Mouse (Mus musculus) urinary bladder, postnatal 25 days (tissue): ENCODE data around the gene Slc5a1.
A peak's percentile ranks its signal among the peaks of the same experiment; 100 is the strongest.

Source experiments
- DNase-seq: peaks from one replicate; pipeline ENCODE4 v3.0.0; 2022; ENCODE audit warnings: low spot score

Gene Slc5a1

DNA sequence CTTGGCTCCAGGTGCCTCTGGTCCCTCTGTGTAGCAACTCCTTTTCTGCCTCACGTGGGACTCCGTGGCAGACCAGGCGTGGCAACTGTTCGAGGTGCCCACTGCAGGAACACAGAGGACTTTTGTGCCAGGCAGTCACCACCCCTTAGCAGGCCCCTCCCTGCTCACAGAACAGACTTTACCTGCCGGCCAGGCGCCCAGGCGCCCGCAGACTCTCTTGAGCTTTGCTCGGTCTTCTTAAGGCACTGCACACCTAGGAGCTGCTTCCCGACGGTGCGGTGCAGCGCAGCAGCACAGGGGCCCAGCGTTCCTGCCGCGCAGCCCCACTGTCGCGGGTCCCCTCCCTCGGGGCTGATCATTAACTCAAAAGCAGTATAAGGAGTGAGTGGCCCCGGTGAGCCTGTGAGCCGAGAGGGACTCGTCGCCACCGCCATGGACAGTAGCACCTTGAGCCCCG, at the start of gene Slc5a1:
Gene Slc5a1, plus strand, starts transcription at position 195 of the 457 bp plus-strand sequence.
- no peak for DNase-seq

DNA sequence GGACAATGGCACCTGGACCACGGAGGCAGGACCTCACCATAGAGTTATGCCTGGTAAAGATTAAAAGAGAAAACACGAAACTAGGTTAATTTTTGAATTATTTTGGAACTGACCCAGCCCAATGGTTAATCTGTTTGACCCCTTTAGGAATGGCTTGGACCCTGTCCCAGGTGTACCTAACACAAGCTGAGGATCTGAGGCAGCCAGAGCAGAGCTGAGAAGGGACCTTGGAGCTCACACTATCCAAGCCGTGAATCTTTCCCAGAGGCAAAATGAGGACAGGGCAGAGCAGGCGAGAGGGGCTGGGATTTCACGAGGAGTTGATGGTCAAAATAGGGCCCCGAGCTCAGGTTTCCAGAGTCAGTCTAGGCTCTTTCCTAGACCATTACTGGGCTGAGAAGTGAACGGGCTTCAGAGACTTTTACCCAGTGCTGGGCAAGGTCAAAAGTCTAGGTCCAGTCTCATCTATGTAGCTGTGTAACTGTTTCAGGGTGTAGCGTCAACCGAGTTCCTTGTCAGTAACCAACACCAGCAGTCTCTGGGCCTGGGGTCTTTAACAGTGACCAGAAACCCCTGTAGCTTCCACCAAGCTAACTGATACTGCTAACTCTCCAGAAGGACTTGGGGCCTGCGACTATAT, 47.8 kb upstream of the Slc5a1 start:
- no peak for DNase-seq

DNA sequence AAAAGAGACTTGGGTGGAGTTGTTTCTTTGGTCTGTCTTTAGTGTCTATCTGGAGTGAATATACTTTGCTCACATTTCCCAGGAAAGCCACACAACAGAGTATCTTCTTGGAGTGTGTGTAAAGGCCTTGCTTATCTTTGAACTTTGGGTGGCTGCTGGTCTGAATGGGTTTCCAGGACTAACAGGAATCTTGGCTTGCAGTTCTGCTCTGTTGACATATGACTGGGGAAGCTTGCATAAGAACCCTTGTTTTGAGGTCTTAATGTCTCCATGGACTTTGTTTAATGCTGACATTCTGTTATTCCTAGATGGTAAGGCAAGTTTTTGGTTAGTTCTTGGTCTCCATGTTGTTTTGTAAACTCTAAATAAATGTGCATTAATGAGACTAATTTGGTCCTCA, 33.9 kb upstream of the Slc5a1 start:
- no peak for DNase-seq

DNA sequence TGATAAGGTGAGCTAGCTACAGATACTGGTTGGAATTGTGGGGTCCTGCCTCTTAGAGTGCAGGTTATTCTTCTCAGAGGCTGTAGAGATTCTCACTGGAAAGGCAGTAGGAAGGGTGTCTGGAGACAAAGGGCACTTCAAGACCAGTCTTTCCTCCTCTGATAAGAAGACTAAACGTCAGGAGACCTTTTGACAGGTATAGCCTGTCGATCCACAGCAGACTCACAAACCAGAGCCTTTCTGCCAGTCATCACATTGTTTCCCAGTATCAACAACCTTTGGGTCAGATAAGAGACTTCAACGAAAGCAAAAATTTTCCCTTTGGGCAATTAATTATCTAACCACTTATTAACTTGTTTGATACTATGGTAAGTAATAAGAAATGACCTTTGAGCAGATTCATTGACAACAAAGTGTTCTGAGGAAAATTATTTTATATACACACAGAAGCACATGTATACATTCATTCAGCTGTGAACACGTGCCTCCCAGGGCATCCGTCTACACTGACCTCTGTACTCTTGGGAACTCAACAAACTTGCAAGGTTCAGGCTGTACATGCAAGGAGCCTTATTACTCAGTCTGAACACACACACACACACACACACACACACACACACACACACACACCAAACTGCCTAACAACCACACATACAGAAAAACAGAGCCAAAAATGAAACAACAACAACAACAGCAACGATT, 27.4 kb upstream of the Slc5a1 start:
- no peak for DNase-seq

DNA sequence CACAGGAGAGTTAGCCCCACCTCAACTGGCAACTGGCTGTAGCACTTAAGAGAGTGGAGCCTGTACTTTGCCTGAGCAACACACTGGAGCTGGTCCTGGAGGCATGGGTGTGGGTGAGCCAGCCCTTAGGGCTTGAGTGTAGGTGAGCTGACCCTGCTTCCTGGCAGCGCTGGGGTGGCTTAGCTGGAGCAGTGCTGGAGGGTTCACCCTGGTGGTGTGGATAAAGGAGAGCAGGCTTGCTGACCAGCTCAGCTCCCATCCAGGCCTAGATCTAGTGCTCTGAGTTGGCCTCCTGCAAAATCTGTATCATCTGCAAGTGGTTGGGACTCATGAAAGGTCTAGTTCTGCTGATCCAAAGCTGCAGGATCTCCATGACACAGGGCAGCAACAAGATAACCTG, 21.1 kb upstream of the Slc5a1 start:
- DNase-seq, result no peak

DNA sequence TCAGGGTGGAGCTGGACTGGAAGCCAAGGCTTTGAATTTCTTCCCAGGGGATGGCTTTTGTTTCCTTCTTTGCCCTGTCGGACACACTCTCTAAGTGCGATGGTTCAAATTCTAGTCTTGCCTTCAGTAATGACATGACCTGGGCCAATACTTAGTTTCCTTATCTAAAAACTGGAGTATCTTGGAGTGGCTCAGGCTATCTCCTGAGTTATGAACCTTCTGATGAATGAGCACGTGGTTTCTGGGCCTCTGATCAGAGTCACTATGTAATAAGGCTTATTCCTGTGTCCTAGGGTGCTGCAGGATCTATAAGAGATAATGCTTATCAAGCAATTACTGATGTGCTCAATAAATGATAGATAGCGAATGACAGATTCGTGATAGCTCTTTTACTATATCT, 19.4 kb upstream of the Slc5a1 start:
- DNase-seq, result no peak

DNA sequence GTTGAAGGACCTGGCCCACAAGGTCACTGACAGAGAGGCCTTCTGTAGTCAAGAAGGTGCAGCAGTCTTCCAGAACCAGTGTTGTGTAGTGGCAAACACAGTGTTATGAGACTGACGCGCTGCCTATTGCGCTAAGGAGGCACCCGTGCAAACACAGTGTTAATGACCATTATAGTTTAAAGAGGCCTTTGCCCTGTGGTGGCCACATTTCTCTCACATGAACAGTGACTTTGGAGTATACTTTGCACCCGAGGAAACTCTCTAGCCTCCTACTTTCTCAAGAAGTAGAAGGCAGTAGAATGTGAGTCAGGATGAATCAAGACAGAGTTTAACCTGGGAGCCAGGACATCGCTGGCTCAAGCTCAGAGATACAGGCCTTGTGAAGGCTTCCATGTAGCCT, 12.7 kb upstream of the Slc5a1 start:
- no peak for DNase-seq

DNA sequence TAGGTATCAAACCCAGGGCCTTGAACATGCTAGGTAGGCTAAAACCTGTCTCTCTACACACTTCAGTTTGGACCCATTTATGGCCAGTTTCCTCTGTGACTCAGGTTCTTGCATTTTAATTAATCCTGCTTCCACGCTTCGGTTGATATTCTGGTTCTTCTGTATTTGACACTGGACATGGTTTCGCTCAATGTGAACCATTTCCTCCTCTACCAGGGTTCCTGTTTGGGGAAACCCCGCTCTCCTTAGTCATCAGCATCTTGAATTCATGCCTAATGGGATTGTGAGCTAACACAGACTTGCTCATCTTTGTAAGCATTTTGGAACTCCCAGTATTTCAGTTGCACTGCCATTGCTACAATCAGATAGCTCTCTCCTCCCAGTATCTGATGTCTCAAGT, 8.7 kb upstream of the Slc5a1 start:
- DNase-seq, result no peak

DNA sequence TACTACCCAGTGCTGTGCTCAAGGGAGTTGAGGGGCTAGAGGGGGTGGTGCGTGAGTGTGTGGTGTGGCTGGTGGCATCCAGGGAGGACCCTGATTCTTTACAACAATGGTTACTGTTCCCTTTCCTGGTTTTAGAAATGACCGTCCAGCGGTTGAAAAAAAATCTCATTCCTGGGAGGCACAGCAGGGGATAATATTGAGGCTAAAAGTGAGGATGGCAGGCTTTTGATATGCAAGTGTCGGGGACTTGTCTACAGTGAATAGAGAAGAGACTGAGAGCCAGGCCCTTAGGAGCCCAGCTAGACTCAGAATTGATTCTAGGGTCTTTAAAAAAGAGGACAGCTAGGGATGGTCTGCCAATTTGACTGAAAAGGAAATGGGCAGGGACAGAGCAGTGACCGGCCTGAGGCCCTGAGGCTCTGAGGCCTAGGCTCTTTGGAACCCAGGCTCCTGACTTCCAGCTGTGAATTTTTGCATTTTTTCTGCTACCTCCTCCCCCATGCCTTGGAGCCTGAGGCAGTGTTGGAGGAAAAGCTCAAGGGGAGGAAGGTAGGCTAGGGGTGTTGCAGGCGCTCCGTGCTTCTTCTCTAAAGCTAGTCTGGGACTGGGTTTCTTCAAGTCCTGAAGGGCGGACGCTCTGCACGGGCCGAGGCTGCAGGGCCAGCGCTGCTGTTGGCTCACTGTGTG, 1.5 kb upstream of the Slc5a1 start:
- DNase-seq, result no peak

DNA sequence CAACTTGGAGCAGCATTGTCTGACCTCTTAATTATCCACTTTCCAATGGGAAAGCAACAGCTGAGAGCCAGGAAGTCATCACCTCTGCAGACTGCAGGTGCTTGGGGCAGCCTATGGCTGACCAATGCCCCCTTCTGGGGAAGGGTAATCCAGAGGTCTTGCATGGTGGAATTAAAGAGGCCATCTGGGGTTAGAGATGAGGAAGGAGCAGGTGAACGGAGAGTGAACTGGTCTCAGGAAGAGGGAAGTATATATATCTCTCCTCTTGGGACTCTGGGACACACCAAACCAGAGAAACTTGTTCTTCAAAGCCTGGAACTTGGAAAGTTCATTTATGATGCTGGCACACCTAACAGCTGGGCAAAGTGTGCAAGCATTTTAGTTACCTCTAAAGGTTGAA, 857 bp downstream of the Slc5a1 start:
- no peak for DNase-seq

DNA sequence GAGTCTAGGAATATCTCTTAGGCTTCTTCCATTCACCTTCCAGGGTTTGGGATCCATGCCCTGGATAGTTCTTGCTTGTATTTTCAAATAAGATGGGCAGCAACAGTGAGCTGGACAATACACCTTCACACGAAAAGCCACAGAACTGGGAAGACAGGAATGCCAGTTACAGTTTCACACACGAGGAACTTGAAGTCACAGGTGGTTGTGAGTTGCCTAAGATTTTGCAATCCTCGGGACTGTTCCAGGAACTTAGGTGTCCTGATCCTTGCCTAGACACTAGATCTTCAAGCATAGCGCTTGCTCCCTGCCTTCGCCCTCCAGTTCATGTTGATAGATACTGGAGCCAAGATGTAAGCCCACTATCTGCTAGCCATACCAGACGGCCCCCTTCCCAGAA, 1.6 kb downstream of the Slc5a1 start:
- no peak for DNase-seq

DNA sequence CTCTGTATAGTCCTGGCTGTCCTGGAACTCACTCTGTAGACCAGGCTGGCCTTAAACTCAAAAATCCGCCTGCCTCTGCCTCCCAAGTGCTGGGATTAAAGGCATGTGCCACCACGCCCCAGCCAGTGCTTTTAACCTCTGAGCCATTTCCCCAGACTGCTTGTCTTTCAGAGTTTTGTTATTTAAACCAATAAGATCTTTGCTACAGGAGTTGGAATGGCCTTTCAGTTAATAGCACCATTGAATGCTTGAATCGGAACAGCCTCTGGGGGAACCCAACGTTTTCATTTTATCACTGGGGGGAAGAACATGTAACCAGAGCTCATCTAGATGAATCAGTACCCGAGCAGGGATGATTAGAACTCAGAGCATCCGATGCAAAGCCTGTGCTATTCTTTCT, 3.0 kb downstream of the Slc5a1 start:
- DNase-seq, result no peak

DNA sequence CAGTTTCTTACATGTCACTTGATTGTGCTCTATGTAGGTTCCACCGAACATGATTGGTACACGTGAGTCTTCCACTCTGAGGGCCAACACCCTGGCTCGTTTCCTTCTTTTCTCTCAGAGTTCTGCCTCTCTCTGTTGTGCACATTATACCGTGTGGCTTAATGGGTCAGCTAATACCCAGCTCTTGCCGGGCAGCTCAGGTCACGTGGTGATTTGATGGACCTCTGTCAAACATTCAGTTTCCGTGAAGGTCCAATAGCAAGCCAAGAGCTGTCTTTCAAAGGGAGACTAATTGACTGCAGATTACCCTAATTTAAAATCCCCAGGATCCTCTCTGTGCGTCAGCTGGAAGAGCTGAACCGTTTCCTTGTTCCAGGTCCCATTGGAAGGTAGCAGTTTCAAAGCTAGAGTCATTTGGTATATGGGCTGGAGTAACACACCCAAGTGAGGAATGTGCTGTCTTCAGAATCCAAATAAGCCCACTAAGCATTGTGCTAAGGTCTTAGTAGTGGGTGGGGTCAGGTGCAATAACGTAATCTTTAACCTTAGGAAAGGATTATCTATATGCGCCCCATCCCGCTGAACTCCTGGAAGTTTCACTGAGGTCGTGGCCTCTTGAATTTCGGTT, 3.9 kb downstream of the Slc5a1 start:
- DNase-seq, result no peak

DNA sequence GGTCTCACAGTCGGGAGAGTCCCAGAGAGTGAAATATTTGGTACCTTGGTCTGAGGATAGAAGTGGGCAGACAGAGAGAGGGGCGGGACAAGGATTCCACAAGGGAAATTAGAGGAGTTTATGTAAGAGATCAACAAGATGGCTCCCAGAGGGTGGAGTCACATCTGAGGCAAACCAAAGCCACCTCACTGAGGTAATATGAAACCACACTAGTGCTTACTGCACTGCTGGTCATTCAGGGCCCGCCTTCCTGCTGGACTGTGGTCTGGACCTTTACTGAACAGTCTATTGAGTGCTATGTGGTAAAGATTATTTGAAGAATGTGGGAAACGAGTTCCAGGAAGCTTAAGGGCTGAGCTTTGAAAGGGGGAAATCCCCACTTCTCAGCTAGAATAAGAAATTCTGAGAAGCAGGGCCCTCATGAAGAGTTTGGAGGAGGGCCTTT, 17.9 kb downstream of the Slc5a1 start:
- DNase-seq, result no peak

DNA sequence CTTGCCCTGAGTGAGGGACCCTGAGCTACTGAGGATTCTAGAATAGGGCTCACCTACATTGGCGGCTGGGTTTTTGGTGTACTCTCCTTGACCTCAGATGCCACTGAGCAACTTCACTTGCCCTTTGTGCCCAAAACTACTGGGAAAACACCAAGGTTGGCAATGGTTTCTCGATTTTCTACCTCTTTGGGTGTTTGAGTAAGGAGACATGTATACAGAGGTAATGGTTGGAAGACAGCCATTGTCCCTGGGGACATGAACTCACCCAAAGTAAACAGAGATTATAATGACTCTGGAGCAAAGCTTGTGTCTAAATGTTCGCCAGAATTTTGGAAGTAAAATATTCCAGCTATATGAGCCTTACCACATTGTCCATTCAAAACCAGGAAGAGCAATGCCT, 19.6 kb downstream of the Slc5a1 start:
- no peak for DNase-seq

DNA sequence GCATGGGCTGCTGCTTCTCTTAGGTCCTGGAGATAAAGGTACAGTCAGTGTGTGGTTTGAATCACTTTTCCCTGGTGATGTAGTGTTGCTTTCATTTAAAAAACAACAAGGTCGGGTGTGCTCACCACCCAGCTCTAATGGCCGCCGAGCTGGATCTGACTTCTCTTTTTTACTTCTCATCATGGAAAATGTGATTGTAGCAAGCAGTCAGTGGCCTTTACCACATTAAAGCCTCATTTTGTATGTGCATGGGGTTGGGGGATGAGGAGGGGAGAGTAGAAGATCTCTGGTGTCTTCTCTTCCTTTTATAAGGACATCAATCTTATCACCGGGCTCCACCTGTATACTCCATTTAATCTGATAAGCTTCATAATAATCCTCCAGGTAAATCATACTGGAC, 21.3 kb downstream of the Slc5a1 start:
- DNase-seq, result no peak

DNA sequence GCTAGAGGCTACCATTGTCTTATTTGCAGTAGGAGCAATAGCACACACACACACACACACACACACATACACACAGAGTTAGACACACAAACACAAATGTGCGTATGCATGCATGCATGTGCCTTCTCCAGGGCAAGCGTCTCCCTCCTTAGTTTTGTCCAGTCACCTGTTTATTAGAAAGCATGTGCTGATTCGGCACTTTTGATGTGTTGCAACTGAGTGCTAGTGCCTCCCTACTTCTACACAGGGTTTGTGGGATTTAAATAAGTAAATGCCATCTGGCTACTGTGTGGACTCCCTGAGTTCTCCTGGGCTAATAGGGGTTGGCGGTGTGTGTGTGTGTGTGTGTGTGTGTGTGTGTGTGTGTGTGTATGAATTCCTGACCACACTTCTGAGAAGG, 30.1 kb downstream of the Slc5a1 start:
- no peak for DNase-seq

DNA sequence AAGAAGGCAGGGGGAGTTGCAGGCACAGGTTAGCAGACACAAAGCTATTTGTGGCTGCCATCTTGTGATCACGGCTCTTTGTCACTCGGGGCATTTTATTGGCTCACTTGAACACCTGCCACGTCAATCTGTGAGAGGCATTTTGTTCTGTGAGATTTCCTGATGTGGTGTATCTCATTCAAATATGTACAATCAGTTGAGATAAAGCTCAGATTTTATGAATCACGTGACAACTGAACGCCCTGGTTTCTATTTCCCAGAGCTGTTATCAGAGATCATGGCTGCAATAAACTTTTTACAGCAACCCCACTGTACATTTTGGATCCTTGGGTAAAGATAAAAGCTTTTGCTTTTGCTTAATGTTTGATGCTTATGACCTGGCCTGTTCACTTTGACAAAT, 31.6 kb downstream of the Slc5a1 start:
- DNase-seq, result no peak

DNA sequence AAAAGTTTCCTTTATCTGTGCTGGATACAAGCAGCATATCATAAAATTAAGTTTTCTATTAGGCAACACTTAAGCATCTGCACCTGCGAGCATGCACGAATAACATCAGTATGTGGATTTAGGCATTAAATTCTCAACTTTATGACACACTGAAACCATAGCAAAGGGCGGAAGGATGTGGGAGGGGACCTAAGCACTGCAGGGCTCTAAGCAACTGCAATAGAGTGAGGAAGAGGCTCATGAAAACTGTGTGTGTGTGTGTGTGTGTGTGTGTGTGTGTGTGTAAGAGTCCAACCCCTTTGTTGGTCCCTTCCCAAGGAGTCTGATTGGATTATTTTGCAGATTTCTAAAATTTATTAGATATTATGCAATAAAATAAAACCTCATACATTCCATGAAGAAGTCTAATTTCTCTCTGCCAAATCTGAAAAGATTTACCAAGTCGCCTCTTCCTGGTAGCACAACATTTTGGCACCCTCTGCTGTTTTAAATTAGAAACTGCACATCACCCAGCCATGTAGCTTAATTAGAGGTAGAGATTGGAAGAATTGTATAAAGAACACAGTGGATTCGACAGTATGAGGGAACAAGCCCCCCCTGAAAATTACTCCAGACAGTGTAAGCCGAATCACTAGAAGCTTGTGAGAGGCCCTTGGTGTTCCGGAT, 38.9 kb downstream of the Slc5a1 start:
- peak; percentile 9 for DNase-seq

DNA sequence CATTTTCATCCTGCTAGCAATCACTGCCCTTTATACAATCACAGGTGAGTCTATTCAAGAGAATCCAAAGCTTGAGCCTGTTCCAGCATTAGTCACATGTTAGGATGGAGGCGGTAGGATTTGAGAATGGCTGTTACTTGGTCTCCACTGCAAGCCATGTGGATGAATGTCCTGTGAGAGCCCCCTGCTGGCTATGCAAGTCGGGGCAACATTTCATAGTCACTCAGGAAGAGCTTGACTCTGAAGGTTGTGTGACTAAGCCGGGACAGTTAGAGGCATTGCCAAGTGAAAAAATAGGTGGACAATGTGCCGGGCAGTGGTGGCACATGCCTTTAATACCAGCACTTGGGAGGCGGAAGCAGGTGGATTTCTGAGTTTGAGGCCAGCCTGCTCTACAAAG, 40.0 kb downstream of the Slc5a1 start:
- DNase-seq, result peak; percentile 11

DNA sequence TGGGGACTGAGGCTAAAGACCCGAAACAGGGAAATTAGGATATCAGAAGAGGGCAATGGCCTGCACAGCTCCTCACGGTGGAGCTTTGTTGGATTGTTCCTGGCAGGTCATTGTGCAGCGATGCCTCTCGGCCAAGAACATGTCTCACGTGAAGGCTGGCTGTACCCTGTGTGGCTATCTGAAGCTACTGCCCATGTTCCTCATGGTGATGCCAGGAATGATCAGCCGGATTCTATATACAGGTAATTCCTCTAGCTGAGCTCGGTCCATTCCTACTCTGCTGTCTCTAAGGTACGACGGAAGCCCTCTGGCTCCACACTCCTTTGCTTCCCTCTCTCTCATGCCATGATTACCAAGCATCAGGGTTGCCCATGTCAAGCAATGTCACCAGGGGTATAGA, 42.8 kb downstream of the Slc5a1 start:
- no peak for DNase-seq

DNA sequence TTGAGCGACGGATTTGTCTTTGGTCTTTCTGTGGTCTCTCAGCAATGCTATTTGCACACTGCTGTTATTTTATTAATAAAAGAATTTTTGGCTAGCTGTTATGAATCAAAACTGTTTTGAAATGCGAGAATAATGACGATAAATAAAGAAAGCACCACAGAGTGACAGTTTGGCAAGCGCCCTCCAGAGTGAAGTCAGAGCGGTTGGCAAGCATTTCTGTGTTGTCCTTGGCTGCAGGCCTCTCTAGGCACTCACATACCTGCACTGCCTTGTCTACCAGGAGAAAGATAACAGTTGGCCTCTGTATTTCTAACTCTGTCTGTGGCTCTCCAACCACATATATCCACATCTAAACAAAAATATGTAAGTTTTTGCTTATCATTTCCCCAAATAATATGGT, 43.7 kb downstream of the Slc5a1 start:
- DNase-seq, result no peak
